Mouse (Mus musculus) embryo, embryonic 10.5 days (tissue): ENCODE measurements around the gene Tsc1.

Source experiments
- DNase-seq: peaks from one replicate; pipeline ENCODE4 v3.0.0-alpha.2; 2015; ENCODE audit warnings: low spot score

The Tsc1 gene

DNA sequence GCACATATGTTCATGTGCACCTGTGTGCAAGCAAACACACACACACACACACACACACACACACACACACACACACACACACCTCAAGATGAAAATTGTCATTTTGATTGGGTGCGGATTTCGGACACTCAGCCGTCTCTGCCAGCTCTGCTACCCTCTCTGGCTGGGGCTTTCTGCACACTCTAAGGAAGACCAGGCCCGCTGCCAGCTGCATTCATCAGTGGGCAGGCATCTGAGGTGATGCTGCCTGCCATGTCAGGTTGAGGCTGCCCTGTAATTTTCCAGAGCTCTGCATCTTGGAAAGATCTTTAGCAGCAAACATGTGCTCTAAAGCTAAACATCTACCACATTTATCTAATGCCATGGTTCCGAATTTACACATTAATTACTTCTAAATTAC is 96.1 kb downstream of the Tsc1 start:
- no peak for DNase-seq

DNA sequence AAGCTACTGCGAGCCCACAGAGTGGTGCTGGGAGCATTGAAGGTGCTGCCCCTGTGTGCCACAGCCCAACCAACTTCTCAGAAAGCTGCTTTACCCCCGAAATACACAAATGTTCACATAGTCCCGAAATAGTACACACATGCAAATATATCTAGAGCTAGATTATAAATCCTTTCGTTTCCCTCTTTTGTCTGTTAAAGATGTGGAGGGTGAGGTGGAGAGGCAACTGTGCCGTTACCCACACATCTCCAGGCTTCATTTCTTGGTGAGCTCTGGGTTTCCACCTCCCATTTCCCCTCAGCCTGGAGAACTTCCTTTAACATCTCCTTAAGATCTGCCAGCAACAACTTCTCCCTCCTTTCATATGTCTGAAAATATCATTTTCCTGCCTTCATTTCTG is 99.1 kb downstream of the Tsc1 start:
- no peak for DNase-seq
